In genomic region chr5:75070132-75070531, GRCm38 (mm10) we compare ENCODE assay signal across 14 mouse cellular contexts. TPM values are rescaled to one million over a fixed set of nuclear protein-coding genes. Genes with fewer than 3 reads are reported as not detected.
DNase-seq lines count a peak whose midpoint lies in the region; ATAC-seq lines count a peak whose summit lies in the region.
"Had no signal": no experiment of that assay in that cellular context is flagged by ENCODE, and none has a peak within 500 bp of the region (broad histone marks: within the 10 kb centered on the region; RNA-seq: fewer than 3 reads in every experiment).

No protein-coding gene starts in this region.

- no peak overlapping the region for H3K9ac ChIP-seq in kidney, embryonic 15.5 days
- H3K9ac ChIP-seq in hindbrain, embryonic 12.5 days = no peak overlapping the region
- no peak overlapping the region for H3K9ac ChIP-seq in neural tube, embryonic 15.5 days (replicated peaks)
- H3K9ac ChIP-seq: lung, embryonic 14.5 days had no signal

- H3K27me3 ChIP-seq in kidney, embryonic 15.5 days = peaks cover 86% of the 10 kb centered on the region
- H3K27me3 ChIP-seq in embryonic facial prominence, embryonic 10.5 days (replicated peaks; ENCODE audit: low read depth, poor library complexity, severe bottlenecking) = peaks cover 100% of the 10 kb centered on the region
- peaks cover 95% of the 10 kb centered on the region for H3K27me3 ChIP-seq in hindbrain, embryonic 12.5 days
- H3K27me3 ChIP-seq in neural tube, embryonic 15.5 days (replicated peaks) = peaks cover 97% of the 10 kb centered on the region

- H3K4me3 ChIP-seq in kidney, embryonic 15.5 days (replicated peaks) = no peak overlapping the region
- H3K4me3 ChIP-seq in embryonic facial prominence, embryonic 10.5 days = peak overlapping the region; percentile 31
- no peak overlapping the region for H3K4me3 ChIP-seq in hindbrain, embryonic 12.5 days
- no peak overlapping the region for H3K4me3 ChIP-seq in neural tube, embryonic 15.5 days (replicated peaks)

- no peak for ATAC-seq in kidney, embryonic 15.5 days (replicated peaks; ENCODE audit: low FRiP score)
- no peak for ATAC-seq in hindbrain, embryonic 12.5 days (ENCODE audit: low FRiP score)
- no peak for ATAC-seq in neural tube, embryonic 15.5 days (ENCODE audit: low FRiP score)

- no peak overlapping the region for H3K27ac ChIP-seq in kidney, embryonic 15.5 days
- no peak overlapping the region for H3K27ac ChIP-seq in embryonic facial prominence, embryonic 10.5 days (replicated peaks)
- H3K27ac ChIP-seq in hindbrain, embryonic 12.5 days = no peak overlapping the region
- H3K27ac ChIP-seq in neural tube, embryonic 15.5 days (replicated peaks) = no peak overlapping the region

- peaks cover 29% of the 10 kb centered on the region for H3K4me1 ChIP-seq in kidney, embryonic 15.5 days
- peaks cover 50% of the 10 kb centered on the region for H3K4me1 ChIP-seq in embryonic facial prominence, embryonic 10.5 days
- H3K4me1 ChIP-seq in hindbrain, embryonic 12.5 days = peaks cover 24% of the 10 kb centered on the region
- peaks cover 35% of the 10 kb centered on the region for H3K4me1 ChIP-seq in neural tube, embryonic 15.5 days

- intact Hi-C loops in left cerebral cortex, postnatal 14 days (cut with DNase I) = no loop called here

- no peaks in the 10 kb centered on the region for H3K36me3 ChIP-seq in kidney, embryonic 15.5 days
- H3K36me3 ChIP-seq in embryonic facial prominence, embryonic 10.5 days (replicated peaks) = no peaks in the 10 kb centered on the region
- no peaks in the 10 kb centered on the region for H3K36me3 ChIP-seq in hindbrain, embryonic 12.5 days
- H3K36me3 ChIP-seq in neural tube, embryonic 15.5 days = no peaks in the 10 kb centered on the region

- 4% methylated on average over 13 of the region's 13 CpGs for WGBS in kidney, embryonic 15.5 days
- 1% methylated on average over 13 of the region's 13 CpGs for WGBS in embryonic facial prominence, embryonic 10.5 days
- WGBS in hindbrain, embryonic 12.5 days = 2% methylated on average over 12 of the region's 13 CpGs
- WGBS in neural tube, embryonic 15.5 days = under 1% methylated on average over 13 of the region's 13 CpGs

- H3K9me3 ChIP-seq in kidney, embryonic 15.5 days (replicated peaks) = no peaks in the 10 kb centered on the region; the same call in 1 of the 2 replicates
- no peaks in the 10 kb centered on the region for H3K9me3 ChIP-seq in embryonic facial prominence, embryonic 10.5 days
- H3K9me3 ChIP-seq in hindbrain, embryonic 12.5 days (replicated peaks) = no peaks in the 10 kb centered on the region
- no peaks in the 10 kb centered on the region for H3K9me3 ChIP-seq in neural tube, embryonic 15.5 days (replicated peaks)

- no peak for DNase-seq in kidney, adult 18-20 months
- peak; percentile 53 for DNase-seq in embryonic facial prominence, embryonic 10.5 days (ENCODE audit: low spot score)
- no peak for DNase-seq in left cerebral cortex, postnatal 14 days (ENCODE audit: low spot score in 2 of 2)
- no peak for DNase-seq in layer of hippocampus, adult 11-12 months (ENCODE audit: low spot score)
- no peak for DNase-seq in thymus, postnatal 10 days (ENCODE audit: low spot score in 2 of 2)
- DNase-seq: kidney, adult 2 months; layer of hippocampus, postnatal 36 days; lung, embryonic 14.5 days had no signal

- H3K4me2 ChIP-seq in kidney, embryonic 15.5 days = 0 out of 2 replicates have a peak overlapping the region, but pooled peaks have one; percentile 3
- peak overlapping the region; percentile 1; the same call in 1 of the 2 replicates for H3K4me2 ChIP-seq in hindbrain, embryonic 12.5 days (replicated peaks)
- peak overlapping the region; percentile 22 for H3K4me2 ChIP-seq in neural tube, embryonic 15.5 days
- H3K4me2 ChIP-seq: lung, embryonic 14.5 days had no signal

RNA-seq across cellular contexts. Expression of gene Gsx2, which starts 5.3 kb away (rescaled TPM):
- not detected in 2 replicates for polyA plus RNA-seq in kidney, embryonic 15.5 days (2015; fragmentation: Nextera tagmentation; extraction: Ambion mirVana)
- polyA plus RNA-seq in embryonic facial prominence, embryonic 10.5 days (2016; fragmentation: Nextera tagmentation; extraction: Ambion mirVana) = 0.84 and 1.3 TPM in 2 replicates
- 6.1 and 6.8 TPM in 2 replicates for polyA plus RNA-seq in hindbrain, embryonic 12.5 days (2016; fragmentation: Nextera tagmentation; extraction: Ambion mirVana)
- polyA plus RNA-seq in neural tube, embryonic 15.5 days (2015; fragmentation: Nextera tagmentation; extraction: Ambion mirVana) = 0.20 TPM in 1 of 2 replicates, not detected in the other
- under 1 TPM; 0.40 to 0.51 TPM for total RNA-seq in left cerebral cortex, postnatal 14 days (2021)
- total RNA-seq: monocyte, adult 5-6 weeks had no signal
- polyA plus RNA-seq: heart, embryonic 16.5 days; kidney, adult 2 months; lung, embryonic 14.5 days; stomach, embryonic 14.5 days had no signal

RNA-seq across cellular contexts. Expression of gene Chic2, which starts 25.6 kb away (rescaled TPM):
- polyA plus RNA-seq in kidney, embryonic 15.5 days (2015; fragmentation: Nextera tagmentation; extraction: Ambion mirVana) = 27.1 and 28.8 TPM in 2 replicates
- polyA plus RNA-seq in embryonic facial prominence, embryonic 10.5 days (2016; fragmentation: Nextera tagmentation; extraction: Ambion mirVana) = 36.2 and 40.3 TPM in 2 replicates
- polyA plus RNA-seq in hindbrain, embryonic 12.5 days (2016; fragmentation: Nextera tagmentation; extraction: Ambion mirVana) = 51.6 and 52.8 TPM in 2 replicates
- 24.6 and 30.2 TPM in 2 replicates for polyA plus RNA-seq in neural tube, embryonic 15.5 days (2015; fragmentation: Nextera tagmentation; extraction: Ambion mirVana)
- 10 to 100 TPM; 23.6 to 25.7 TPM for total RNA-seq in left cerebral cortex, postnatal 14 days (2021)
